Comparison of ENCODE assay signal across 10 mouse cellular contexts in the genomic region with DNA sequence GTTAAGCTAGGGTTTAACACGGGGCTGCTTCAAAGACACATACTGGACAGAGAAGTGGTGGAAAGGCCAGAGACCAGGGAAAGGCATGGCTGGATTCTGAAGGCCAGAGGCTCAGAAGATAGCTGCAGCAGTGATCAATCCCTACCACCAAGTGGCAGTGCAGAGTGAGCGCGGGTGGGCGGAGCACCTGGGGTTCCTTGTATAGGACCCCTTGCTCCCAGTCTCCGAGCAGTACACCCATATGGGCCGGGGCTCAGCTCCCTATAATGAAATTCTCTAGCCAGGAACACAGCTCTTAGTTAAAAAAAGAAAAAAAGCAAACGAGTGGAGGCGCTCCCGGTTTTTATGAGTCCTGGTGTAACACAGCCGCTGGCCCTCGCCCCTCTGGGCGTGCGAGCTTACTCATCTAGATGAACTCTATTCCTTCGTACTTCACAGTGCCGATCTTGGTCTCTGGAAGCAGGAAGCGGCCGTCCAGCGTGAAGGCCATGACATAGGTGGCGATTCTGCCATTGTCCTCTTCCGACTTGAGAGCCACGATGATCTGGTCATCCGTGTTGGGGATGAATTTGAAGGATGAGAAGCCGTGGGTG. TPM values are rescaled to one million over a fixed set of nuclear protein-coding genes. Genes with fewer than 3 reads are reported as not detected.
DNase-seq lines count a peak whose midpoint lies in the region; ATAC-seq and TF ChIP-seq lines count a peak whose summit lies in the region.
"Had no signal": no experiment of that assay in that cellular context is flagged by ENCODE, and none has a peak within 500 bp of the region (broad histone marks: within the 10 kb centered on the region; RNA-seq: fewer than 3 reads in every experiment).

No protein-coding gene starts in this region.

- H3K4me2 ChIP-seq in kidney, postnatal 0 days (ENCODE audit: low read length), result no peak overlapping the region
- H3K4me2 ChIP-seq in kidney, embryonic 16.5 days (replicated peaks; ENCODE audit: low read depth, low read length), result no peak overlapping the region
- H3K4me2 ChIP-seq in forebrain, embryonic 11.5 days (ENCODE audit: low read depth, low read length, severe bottlenecking), result no peak overlapping the region
- H3K4me2 ChIP-seq: embryonic facial prominence, embryonic 15.5 days had no signal

- no peak overlapping the region for H3K9ac ChIP-seq in kidney, postnatal 0 days (ENCODE audit: low read depth, low read length)
- no peak overlapping the region for H3K9ac ChIP-seq in kidney, embryonic 16.5 days (replicated peaks; ENCODE audit: low read length)
- H3K9ac ChIP-seq in forebrain, embryonic 11.5 days (ENCODE audit: low read length), result no peak overlapping the region
- H3K9ac ChIP-seq: embryonic facial prominence, embryonic 15.5 days had no signal

- TF ChIP-seq CTCF in kidney, postnatal 0 days (IDR thresholded peaks at IDR 0.05; ENCODE audit: low read depth), result peak; percentile 49

- no peak overlapping the region for H3K27ac ChIP-seq in kidney, postnatal 0 days
- H3K27ac ChIP-seq in kidney, embryonic 16.5 days (ENCODE audit: low read length), result no peak overlapping the region
- H3K27ac ChIP-seq in forebrain, embryonic 11.5 days (ENCODE audit: low read depth, low read length), result no peak overlapping the region
- H3K27ac ChIP-seq: embryonic facial prominence, embryonic 15.5 days had no signal

- H3K27me3 ChIP-seq in kidney, postnatal 0 days (ENCODE audit: insufficient read depth, low read length), result no peaks in the 10 kb centered on the region
- H3K27me3 ChIP-seq in kidney, embryonic 16.5 days (ENCODE audit: insufficient read depth, low read length), result no peaks in the 10 kb centered on the region
- H3K27me3 ChIP-seq in forebrain, embryonic 11.5 days (ENCODE audit: control insufficient read depth, insufficient read depth, low read length), result no peaks in the 10 kb centered on the region
- H3K27me3 ChIP-seq: embryonic facial prominence, embryonic 15.5 days; megakaryocyte, embryonic 14.5 days had no signal

- no peaks in the 10 kb centered on the region for H3K9me3 ChIP-seq in kidney, postnatal 0 days (replicated peaks; ENCODE audit: low read length)
- no peaks in the 10 kb centered on the region for H3K9me3 ChIP-seq in kidney, embryonic 16.5 days (ENCODE audit: low read length)
- H3K9me3 ChIP-seq in forebrain, embryonic 11.5 days (ENCODE audit: control insufficient read depth, low read length), result no peaks in the 10 kb centered on the region
- H3K9me3 ChIP-seq: embryonic facial prominence, embryonic 15.5 days; megakaryocyte, embryonic 14.5 days had no signal

- peaks cover 22% of the 10 kb centered on the region; the same call in 1 of the 2 replicates for H3K36me3 ChIP-seq in kidney, postnatal 0 days (ENCODE audit: insufficient read depth, low read length)
- peaks cover 45% of the 10 kb centered on the region for H3K36me3 ChIP-seq in kidney, embryonic 16.5 days (ENCODE audit: insufficient read depth, low read length)
- H3K36me3 ChIP-seq in forebrain, embryonic 11.5 days (ENCODE audit: control insufficient read depth, insufficient read depth, low read length), result no peaks in the 10 kb centered on the region; the same call in 1 of the 2 replicates

- no peak for DNase-seq in kidney, postnatal 0 days (ENCODE audit: low spot score)
- DNase-seq in urinary bladder, adult 2 months (ENCODE audit: low spot score), result peak; percentile 45
- no peak for DNase-seq in urinary bladder, postnatal 4 days (ENCODE audit: low spot score in 2 of 2)
- peak; percentile 51 to 69 for DNase-seq in cerebellum, postnatal 25 days
- DNase-seq in thymus, postnatal 25 days, result peak; percentile 63
- DNase-seq in forebrain, embryonic 11.5 days (ENCODE audit: low spot score), result no peak
- no peak for DNase-seq in layer of hippocampus, adult 9-11 months

- no peak overlapping the region for H3K4me3 ChIP-seq in kidney, postnatal 0 days (replicated peaks; ENCODE audit: low read depth, low read length)
- no peak overlapping the region for H3K4me3 ChIP-seq in kidney, embryonic 16.5 days (ENCODE audit: low read length)
- H3K4me3 ChIP-seq in forebrain, embryonic 11.5 days (ENCODE audit: low read depth, low read length), result no peak overlapping the region
- H3K4me3 ChIP-seq: embryonic facial prominence, embryonic 15.5 days had no signal

- no peak for ATAC-seq in kidney, postnatal 0 days (replicated peaks; ENCODE audit: low FRiP score, low read depth)
- no peak for ATAC-seq in kidney, embryonic 16.5 days (ENCODE audit: low FRiP score, low TSS enrichment)
- ATAC-seq in forebrain, embryonic 11.5 days (replicated peaks; ENCODE audit: low FRiP score), result no peak

- WGBS in kidney, postnatal 0 days, result 76% methylated on average over 23 of the region's 23 CpGs
- WGBS in kidney, embryonic 16.5 days, result 83% methylated on average over 23 of the region's 23 CpGs
- 85% methylated on average over 23 of the region's 23 CpGs for WGBS in forebrain, embryonic 11.5 days

- peaks cover 13% of the 10 kb centered on the region; the same call in 1 of the 2 replicates for H3K4me1 ChIP-seq in kidney, postnatal 0 days (replicated peaks; ENCODE audit: insufficient read depth, low read length)
- H3K4me1 ChIP-seq in kidney, embryonic 16.5 days (ENCODE audit: insufficient read depth, low read length), result peaks cover 40% of the 10 kb centered on the region
- H3K4me1 ChIP-seq in forebrain, embryonic 11.5 days (replicated peaks; ENCODE audit: control insufficient read depth, insufficient read depth, low read length), result no peaks in the 10 kb centered on the region
- H3K4me1 ChIP-seq: embryonic facial prominence, embryonic 15.5 days had no signal

RNA-seq across cellular contexts. Expression of gene Lgals3bp, which starts 5.5 kb away (rescaled TPM):
- polyA plus RNA-seq in kidney, postnatal 0 days (2015; fragmentation: Nextera tagmentation; extraction: Ambion mirVana), result 68.8 and 80.3 TPM in 2 replicates
- 14.9 and 18.1 TPM in 2 replicates for polyA plus RNA-seq in kidney, embryonic 16.5 days (2015; fragmentation: Nextera tagmentation; extraction: Ambion mirVana)
- polyA plus RNA-seq in urinary bladder, adult 2 months (2012; rRNA removed), result 154 and 187 TPM in 2 replicates
- 0.71 and 1.1 TPM in 2 replicates for polyA plus RNA-seq in forebrain, embryonic 11.5 days (2014; fragmentation: Nextera tagmentation; extraction: Ambion mirVana)

RNA-seq across cellular contexts. Expression of gene Cant1, which starts 11.5 kb away (rescaled TPM):
- 25.7 and 25.8 TPM in 2 replicates for polyA plus RNA-seq in kidney, postnatal 0 days (2015; fragmentation: Nextera tagmentation; extraction: Ambion mirVana)
- polyA plus RNA-seq in kidney, embryonic 16.5 days (2015; fragmentation: Nextera tagmentation; extraction: Ambion mirVana), result 30.6 and 30.9 TPM in 2 replicates
- polyA plus RNA-seq in urinary bladder, adult 2 months (2012; rRNA removed), result 38.2 and 41.2 TPM in 2 replicates
- polyA plus RNA-seq in forebrain, embryonic 11.5 days (2014; fragmentation: Nextera tagmentation; extraction: Ambion mirVana), result 25.4 and 30.8 TPM in 2 replicates

RNA-seq across cellular contexts. Expression of gene C1qtnf1, which starts 20.6 kb away (rescaled TPM):
- polyA plus RNA-seq in kidney, postnatal 0 days (2015; fragmentation: Nextera tagmentation; extraction: Ambion mirVana), result 13.0 and 15.0 TPM in 2 replicates
- polyA plus RNA-seq in kidney, embryonic 16.5 days (2015; fragmentation: Nextera tagmentation; extraction: Ambion mirVana), result 8.2 and 8.3 TPM in 2 replicates
- polyA plus RNA-seq in urinary bladder, adult 2 months (2012; rRNA removed), result 31.7 and 38.1 TPM in 2 replicates
- polyA plus RNA-seq in forebrain, embryonic 11.5 days (2014; fragmentation: Nextera tagmentation; extraction: Ambion mirVana), result 2.0 and 2.3 TPM in 2 replicates

RNA-seq across cellular contexts. Expression of gene Timp2, which starts 51.9 kb away (rescaled TPM):
- polyA plus RNA-seq in kidney, postnatal 0 days (2015; fragmentation: Nextera tagmentation; extraction: Ambion mirVana), result 81.0 and 88.4 TPM in 2 replicates
- 84.6 TPM in 2 replicates for polyA plus RNA-seq in kidney, embryonic 16.5 days (2015; fragmentation: Nextera tagmentation; extraction: Ambion mirVana)
- 600 and 646 TPM in 2 replicates for polyA plus RNA-seq in urinary bladder, adult 2 months (2012; rRNA removed)
- polyA plus RNA-seq in forebrain, embryonic 11.5 days (2014; fragmentation: Nextera tagmentation; extraction: Ambion mirVana), result 48.0 and 50.8 TPM in 2 replicates

Comparison
In these comparisons a context has a peak if more than half of its experiments do, and no peak if none do; other contexts are left out.
1. DNase-seq: peak in urinary bladder, adult 2 months (single experiment), cerebellum, postnatal 25 days (2 of 2) and thymus, postnatal 25 days (single experiment); none in kidney, postnatal 0 days (single experiment), urinary bladder, postnatal 4 days (0 of 2), forebrain, embryonic 11.5 days (single experiment) and layer of hippocampus, adult 9-11 months (single experiment).